Mouse (Mus musculus) 3T3-L1 (cell line): Measurements from ENCODE around the gene Bdh1.

Experiments
- DNase-seq: peaks from one replicate; pipeline ENCODE4 v3.0.0-alpha.2; 2015; ENCODE audit warnings: low read depth, low spot score

Bdh1 gene

GRCm38 (mm10) chr16:31500969-31501750 lies 79.1 kb downstream of the Bdh1 start:
- no peak for DNase-seq

DNA sequence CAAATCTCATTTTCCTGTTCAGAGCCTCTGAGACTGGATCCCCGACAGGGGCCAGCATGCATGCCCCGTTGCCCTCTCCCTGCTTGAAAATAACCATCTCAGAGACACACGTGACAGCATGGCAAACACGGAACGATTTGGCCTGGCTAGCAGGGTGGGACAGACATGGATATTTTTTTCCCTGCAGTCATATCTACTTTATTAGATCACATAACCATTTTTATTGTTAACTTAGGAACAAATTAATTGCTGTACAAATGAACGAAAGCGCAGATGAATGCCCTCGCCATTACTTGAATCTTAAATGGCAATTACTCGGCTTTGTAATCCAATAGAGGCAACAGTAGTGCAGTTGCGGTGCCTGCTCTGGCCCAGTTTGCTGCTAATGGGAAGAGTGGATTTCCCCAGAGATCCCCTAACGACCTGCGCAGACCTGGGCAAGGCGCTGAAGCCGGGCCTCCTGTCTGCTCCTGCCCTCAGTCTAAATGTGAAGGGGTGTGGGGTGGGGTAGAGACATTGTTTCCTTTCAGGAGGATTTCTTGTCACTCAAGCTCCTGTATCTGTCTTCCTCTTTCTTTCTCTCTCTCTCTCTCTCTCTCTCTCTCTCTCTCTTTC lies 79.8 kb downstream of the Bdh1 start:
- DNase-seq, result no peak

DNA sequence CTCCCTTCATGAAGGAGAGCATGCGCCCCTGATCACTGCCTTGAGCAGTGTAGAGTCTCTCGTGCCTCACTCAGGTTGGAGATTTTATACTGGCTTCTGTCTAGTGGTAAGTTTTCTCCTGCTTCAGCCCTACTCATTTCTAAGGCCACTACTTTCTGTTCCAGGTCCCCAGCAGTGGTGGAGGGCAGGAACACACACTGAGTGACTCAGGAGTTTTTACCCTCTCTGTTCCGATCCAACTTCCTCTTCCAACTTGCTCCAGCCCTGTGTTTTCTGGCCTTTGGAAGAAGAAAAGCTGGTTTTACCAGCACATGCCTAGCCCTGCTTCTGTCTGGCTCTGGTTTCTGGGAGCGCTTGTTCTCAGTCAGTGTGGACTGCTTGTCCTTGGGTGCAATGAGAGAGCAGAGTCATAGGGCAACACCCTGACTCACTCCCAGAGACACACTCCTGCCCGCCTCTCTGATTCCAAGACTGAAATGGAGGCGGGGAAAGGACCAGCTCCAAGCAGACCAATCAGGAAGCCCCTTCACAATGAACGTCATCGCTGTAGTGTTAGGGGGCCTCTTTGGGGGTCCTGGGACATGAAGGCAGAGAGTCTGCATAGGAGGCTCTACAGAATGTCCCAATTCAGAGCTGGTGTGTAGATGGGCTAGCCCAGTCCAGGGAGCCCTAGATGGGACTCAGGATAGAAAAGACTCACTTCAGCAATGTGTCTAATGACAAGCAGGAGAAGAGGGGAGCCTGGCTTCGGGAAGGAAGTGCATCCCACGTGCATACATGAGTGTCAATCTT lies 84.8 kb downstream of the Bdh1 start:
- peak; percentile 66 for DNase-seq

DNA sequence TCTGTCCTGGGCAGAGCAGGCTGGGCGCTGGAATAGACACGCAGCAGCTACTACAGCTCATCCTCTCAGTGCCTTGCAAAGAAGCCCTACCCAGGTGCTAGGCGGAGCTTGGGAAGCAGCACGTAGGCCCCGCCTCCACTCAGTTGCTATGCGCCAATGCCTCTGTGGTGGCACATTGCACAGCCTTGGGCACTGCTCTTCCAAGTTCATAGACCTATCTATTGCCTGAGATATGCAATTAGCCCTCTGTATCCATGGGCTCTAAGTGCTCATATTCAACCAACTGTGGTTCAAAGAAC lies 85.3 kb downstream of the Bdh1 start:
- no peak for DNase-seq

DNA sequence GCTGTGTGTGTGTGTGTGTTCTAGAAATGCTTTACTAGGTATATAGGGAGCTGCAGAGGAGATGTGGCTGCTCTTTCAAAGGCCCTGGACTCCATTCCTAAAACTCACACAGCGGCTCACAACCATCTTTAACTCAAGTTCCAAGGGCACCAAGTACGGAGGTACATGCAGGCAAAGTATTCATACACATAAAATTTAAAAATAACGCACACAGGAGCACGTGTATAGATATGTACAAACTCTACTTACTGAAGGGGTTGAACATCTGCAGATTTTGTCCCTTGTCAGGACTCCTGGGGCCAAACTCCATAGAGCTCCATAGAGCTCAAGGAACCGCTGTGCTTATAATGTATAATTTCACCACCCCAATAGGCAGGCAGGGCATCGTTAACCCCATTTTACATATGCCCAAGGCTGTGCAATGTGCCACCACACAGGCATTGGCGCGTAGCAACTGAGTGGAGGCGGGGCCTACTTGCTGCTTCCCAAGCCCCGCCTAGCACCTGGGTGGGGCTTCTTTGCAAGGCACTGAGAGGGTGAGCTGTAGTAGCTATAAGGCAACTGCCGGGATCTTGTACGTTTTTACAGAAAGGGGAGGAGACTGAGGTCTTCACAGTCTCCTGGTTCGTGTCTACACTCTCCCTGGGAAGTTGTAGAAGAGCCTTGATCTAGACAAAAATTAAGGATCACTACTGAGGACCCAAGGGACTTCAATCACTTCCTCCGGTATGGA lies 85.9 kb downstream of the Bdh1 start:
- no peak for DNase-seq
